Mouse (Mus musculus) hindbrain, embryonic 16.5 days (tissue): ENCODE measurements at regions not wholly inside any gene's neighbourhood (a gene's known extent, or its start where the extent isn't known, plus 50 kb on each side); places are given as distances from the start of the nearest gene placed in this dataset.

Experiments used
- ATAC-seq: fragments of 200-750 bp; cut with Nextera tagmentation; 2 replicates; pipeline ENCODE4 v1.8.0; 2017; ENCODE audit warnings: moderate TSS enrichment, moderate library complexity
- H3K27ac ChIP-seq: fragments of 300-500 bp; sonication (generic); 2 replicates; pipeline ENCODE4 v1.5.1; 2014; ENCODE audit warnings: low read depth, mild to moderate bottlenecking, control low read depth, low read length, moderate library complexity
- H3K27me3 ChIP-seq: fragments of 300-500 bp; sonication (generic); replicated peaks from 2 replicates; pipeline ENCODE4 v1.6.1; 2014; ENCODE audit warnings: low read length; ENCODE audit not compliant: control insufficient read depth, insufficient read depth
- H3K36me3 ChIP-seq: fragments of 300-500 bp; sonication (generic); 2 replicates; pipeline ENCODE4 v1.6.1; 2014; ENCODE audit warnings: mild to moderate bottlenecking, low read length, moderate library complexity, mixed read lengths; ENCODE audit not compliant: control insufficient read depth, insufficient read depth
- H3K4me1 ChIP-seq: fragments of 300-500 bp; sonication (generic); 2 replicates; pipeline ENCODE4 v1.6.1; 2014; ENCODE audit warnings: low read depth, low read length; ENCODE audit not compliant: control insufficient read depth, insufficient read depth
- H3K4me2 ChIP-seq: fragments of 300-500 bp; sonication (generic); 2 replicates; pipeline ENCODE4 v1.6.1; 2014; ENCODE audit warnings: mild to moderate bottlenecking, low read length, control low read depth, moderate library complexity
- H3K4me3 ChIP-seq: fragments of 300-500 bp; sonication (generic); 2 replicates; pipeline ENCODE4 v1.5.1; 2014; ENCODE audit warnings: mild to moderate bottlenecking, low read length, control low read depth, moderate library complexity
- H3K9ac ChIP-seq: fragments of 300-500 bp; sonication (generic); 2 replicates; pipeline ENCODE4 v1.6.1; 2014; ENCODE audit warnings: low read depth, mild to moderate bottlenecking, control low read depth, low read length, moderate library complexity
- H3K9me3 ChIP-seq: fragments of 300-500 bp; sonication (generic); 2 replicates; pipeline ENCODE4 v1.6.1; 2014; ENCODE audit warnings: mild to moderate bottlenecking, low read length, moderate library complexity; ENCODE audit not compliant: control insufficient read depth
- WGBS: fragments of 180-500 bp; shearing (Covaris S2); extraction: QIAGEN DNeasy Blood & Tissue Kit; methylation state at CpG from one replicate; pipeline ENCODE4 v1.1.7; 2014; 5-methylcytosine and 5-hydroxymethylcytosine counted together

DNA sequence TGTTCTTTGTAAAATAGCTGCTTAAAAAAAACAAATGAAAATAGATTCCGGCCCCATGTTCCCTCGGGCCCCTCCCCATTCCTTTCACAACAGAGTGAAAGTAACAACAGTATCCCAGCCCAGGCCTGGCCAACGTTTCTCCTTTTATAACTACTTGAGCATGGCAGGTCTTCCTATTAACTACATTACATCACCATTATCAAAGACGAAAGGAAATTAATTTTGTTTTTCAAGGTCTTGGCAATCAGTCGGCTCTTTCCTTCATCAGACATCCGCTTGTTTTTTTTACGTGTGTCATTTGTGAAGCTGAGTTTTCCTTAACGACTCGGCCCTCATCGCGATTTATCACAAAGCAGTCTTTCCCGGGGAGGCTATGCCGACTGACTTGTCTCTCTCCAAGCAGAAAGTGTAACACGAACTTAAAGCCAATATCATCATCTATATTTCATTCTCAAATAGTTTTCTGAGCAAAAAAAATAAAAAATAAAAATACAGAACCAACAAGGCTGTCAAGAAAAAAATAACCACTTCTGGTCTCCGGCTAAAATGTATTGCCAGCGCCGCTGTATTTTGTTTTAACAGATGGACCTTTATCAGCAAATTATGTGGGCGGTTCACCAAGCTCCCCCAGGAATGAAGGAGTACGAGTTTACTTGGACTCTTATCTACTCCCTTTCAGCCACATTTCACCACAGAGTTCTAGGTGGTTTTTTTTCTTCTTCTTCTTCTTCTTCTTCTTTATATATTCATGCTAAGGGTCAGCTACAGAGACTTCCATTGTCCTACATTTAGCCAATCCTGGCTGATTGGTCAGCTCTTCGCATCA is 89.9 kb upstream of the Cdkn3 start:
- Histone ChIP-seq H3K36me3 (no peaks in the 10 kb centered on the region), H3K27me3 (no peaks in the 10 kb centered on the region), H3K9me3 (no peaks in the 10 kb centered on the region), H3K4me3 (no peak overlapping the region), H3K4me1 (no peaks in the 10 kb centered on the region), H3K9ac (no peak overlapping the region), H3K4me2 (no peak overlapping the region), H3K27ac (no peak overlapping the region)
- ATAC-seq, result no peak
- 84% methylated on average over 20 of the region's 20 CpGs for WGBS

DNA sequence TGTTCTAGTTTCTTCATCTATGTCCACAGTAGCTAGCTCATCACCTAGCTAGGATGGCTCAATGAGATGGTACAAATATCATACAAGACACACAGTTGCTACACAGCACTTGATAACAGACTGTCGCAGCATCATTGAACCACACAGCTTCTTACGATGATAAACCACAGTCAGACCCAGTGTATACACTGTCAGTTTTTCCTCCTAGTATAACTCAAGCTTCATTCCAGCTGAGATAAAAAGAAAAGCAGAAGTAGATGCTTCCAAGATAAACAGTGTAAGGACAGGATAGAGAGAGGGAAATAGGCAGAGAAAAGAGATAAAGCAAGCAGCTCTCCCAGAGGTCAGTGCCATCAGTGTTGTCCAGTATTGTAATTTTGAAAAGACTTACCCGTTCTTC is 92.1 kb upstream of the Cdkn3 start:
- 89% methylated on average over 3 of the region's 3 CpGs for WGBS
- Histone ChIP-seq H3K9me3 (no peaks in the 10 kb centered on the region), H3K9ac (no peak overlapping the region), H3K27me3 (no peaks in the 10 kb centered on the region), H3K4me1 (no peaks in the 10 kb centered on the region), H3K27ac (no peak overlapping the region), H3K36me3 (no peaks in the 10 kb centered on the region), H3K4me3 (no peak overlapping the region), H3K4me2 (no peak overlapping the region)
- ATAC-seq, result no peak

DNA sequence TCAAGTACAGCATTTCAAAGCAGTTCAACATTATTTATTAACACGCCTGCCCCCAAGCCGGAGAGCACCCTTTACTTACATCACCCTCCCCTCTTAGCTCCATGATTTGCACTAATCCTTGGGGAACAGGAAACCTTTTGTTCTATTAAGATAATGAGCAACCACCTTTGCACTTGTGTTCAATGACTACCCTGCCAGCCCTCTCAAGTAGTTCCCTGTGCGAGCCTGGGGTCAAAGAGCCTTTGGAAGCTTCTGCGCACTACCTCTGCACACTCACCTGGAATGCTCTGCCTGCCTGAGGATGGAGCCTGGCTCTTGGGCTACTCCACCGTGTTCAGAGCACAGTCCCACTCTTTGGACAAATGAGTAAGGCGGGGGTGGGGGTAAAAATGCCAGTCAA is 96.0 kb upstream of the Cdkn3 start:
- H3K27ac ChIP-seq, result no peak overlapping the region
- H3K36me3 ChIP-seq, result no peaks in the 10 kb centered on the region
- 82% methylated on average over 6 of the region's 6 CpGs for WGBS
- no peak overlapping the region for H3K4me3 ChIP-seq
- H3K4me1 ChIP-seq, result peaks cover 12% of the 10 kb centered on the region
- no peak overlapping the region for H3K4me2 ChIP-seq
- ATAC-seq, result no peak
- no peaks in the 10 kb centered on the region for H3K27me3 ChIP-seq
- no peak overlapping the region for H3K9ac ChIP-seq
- H3K9me3 ChIP-seq, result no peaks in the 10 kb centered on the region

DNA sequence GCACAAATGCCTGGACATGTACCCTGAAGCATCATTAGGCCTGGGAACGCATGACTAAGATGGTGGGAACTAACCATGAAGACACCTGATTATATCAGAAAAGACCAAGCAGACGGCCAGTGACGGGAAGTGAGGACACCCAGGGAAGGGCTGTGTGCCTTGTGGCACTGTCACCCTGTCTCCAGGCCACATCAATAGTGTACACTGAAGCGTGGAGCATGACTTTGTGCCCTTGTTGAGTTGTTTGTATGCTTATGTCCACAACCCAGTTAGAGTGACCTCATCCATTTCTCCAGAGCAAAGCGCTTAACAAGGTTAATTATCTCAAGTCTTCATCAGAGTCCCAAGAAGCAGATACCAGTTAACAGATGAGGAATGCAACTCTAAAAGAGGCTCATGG is 96.8 kb upstream of the Cdkn3 start:
- 77% methylated on average over 5 of the region's 5 CpGs for WGBS
- H3K36me3 ChIP-seq, result no peaks in the 10 kb centered on the region
- peaks cover 12% of the 10 kb centered on the region for H3K4me1 ChIP-seq

DNA sequence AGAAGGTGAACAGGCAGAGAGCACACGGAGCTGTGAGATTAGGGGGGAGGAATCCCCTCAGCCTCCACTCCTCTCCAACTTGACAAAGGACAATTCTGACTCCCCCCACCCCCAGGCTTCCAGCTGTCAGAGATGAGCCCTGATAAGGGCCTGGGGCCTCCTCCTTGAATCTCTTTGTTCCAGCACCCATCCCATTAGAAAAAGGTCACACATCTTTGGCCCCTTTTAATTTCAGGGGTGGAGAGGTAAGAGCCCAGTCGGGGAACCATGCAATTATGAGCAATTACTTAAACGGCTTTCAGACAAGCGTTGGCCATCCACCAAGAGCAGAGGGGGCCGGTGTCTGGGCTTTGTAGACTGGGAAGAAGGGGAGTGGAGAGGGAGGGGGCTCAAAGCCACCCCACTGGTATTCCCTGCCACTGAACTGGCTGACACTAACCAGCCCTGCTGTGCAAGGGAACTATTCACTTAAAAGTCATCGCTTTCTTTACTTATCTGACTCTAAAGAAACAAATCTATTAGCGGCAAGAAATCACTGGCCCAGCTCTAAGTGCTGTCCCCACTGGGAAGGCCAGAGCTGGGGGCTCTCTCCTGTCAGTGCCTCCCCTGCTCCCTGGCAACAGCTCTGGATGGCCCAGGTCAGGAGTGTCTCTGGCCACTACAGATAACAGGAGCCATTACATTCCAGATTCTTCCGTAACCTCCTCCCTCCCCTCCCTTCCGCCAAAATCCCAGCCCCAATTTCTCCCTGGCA is 98.4 kb upstream of the Cdkn3 start:
- H3K4me3 ChIP-seq, result no peak overlapping the region
- H3K27ac ChIP-seq, result no peak overlapping the region
- H3K4me2 ChIP-seq, result no peak overlapping the region
- H3K9ac ChIP-seq, result no peak overlapping the region; the same call in 1 of the 2 replicates
- 12% methylated on average over 9 of the region's 9 CpGs for WGBS
- no peaks in the 10 kb centered on the region for H3K27me3 ChIP-seq
- peaks cover 12% of the 10 kb centered on the region for H3K4me1 ChIP-seq
- H3K36me3 ChIP-seq, result no peaks in the 10 kb centered on the region
- ATAC-seq, result peak; percentile 65; the same call in 1 of the 2 replicates
- H3K9me3 ChIP-seq, result no peaks in the 10 kb centered on the region

More for the DNA sequence above, 96.8 kb upstream of the Cdkn3 start:
- Histone ChIP-seq H3K9me3 (no peaks in the 10 kb centered on the region), H3K4me3 (no peak overlapping the region), H3K27me3 (no peaks in the 10 kb centered on the region), H3K9ac (no peak overlapping the region), H3K4me2 (no peak overlapping the region), H3K27ac (no peak overlapping the region)
- ATAC-seq, result no peak

DNA sequence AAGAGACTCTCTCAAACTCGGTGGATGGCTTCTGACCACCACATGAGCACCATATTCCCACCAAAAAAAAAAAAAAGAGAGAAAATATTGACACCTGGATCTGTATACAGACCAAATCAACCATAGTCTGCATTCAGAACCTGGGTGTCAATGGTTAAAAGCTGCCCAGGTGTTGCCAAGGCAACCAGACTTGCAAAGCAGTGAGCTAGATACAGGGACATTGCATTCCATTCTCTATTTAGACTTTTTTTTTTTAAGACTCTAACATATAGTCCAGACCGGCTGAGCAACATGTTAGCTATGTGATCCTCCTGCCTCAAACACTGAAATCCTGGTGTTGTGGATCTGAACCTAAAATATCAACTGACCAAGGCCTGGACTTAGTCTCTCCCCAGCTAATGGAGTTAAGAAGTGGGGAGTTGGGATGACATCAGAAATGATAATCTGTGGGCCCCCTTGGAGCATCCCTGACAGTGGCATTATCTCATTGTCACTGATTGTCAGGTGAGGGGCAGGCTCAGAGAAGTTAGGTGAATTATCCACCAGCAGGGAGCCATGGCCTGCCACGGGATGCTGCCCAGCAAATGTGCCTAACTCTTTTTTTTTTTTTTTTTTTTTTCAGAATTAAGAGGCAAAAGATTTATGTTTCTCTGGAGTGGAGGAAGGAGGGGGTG is 99.1 kb upstream of the Cdkn3 start:
- peaks cover 12% of the 10 kb centered on the region for H3K4me1 ChIP-seq
- H3K4me3 ChIP-seq, result no peak overlapping the region
- no peaks in the 10 kb centered on the region for H3K36me3 ChIP-seq
- H3K4me2 ChIP-seq, result no peak overlapping the region
- no peak overlapping the region for H3K9ac ChIP-seq
- peak; percentile 73 for ATAC-seq
- no peaks in the 10 kb centered on the region for H3K27me3 ChIP-seq
- 18% methylated on average over 3 of the region's 3 CpGs for WGBS
- no peak overlapping the region; the same call in 1 of the 2 replicates for H3K27ac ChIP-seq
- H3K9me3 ChIP-seq, result no peaks in the 10 kb centered on the region

DNA sequence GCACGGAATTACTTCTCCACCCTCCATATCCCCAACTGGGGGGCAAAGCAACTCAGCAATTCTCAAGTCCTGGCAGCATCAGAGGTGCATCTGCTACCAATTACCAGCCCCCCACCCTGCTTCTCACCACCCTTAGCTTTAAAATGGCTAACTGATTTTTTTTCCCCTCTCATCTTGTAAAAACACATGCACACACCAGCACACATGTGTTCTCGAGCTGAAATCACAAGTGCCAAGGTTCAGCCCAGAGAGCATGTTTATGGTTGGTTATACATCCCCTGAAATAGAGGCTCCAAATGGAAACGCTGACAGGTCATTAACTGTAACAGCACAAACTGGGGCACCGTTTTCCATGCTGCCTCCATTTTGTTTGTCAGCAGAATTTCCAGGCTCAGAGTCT is 101.0 kb upstream of the Cdkn3 start:
- no peak overlapping the region for H3K4me2 ChIP-seq
- H3K4me3 ChIP-seq, result no peak overlapping the region
- WGBS, result 57% methylated on average over 4 of the region's 4 CpGs
- no peak overlapping the region for H3K9ac ChIP-seq
- peaks cover 12% of the 10 kb centered on the region for H3K4me1 ChIP-seq
- no peaks in the 10 kb centered on the region for H3K36me3 ChIP-seq
- no peak for ATAC-seq
- H3K9me3 ChIP-seq, result no peaks in the 10 kb centered on the region
- H3K27ac ChIP-seq, result no peak overlapping the region
- H3K27me3 ChIP-seq, result no peaks in the 10 kb centered on the region

DNA sequence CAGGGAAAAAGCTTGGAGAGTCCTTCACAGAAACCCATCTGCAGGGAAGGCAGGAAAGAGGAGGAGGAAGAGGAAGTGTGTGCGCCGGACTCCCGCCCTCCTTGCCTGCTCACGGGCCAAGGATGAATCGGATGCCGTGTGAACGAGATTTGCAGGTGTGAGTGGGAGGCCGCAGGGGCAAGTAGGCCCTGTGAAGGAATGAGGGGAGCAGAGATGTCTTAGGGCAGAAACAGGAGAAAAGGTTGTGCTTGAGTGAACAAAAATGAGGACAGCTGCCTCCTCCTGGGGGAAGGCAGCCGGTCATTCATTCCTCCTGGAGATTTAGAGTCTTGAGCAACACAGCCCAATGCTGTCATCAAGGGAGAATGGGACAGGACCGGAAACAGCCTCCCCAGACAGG is 104.1 kb upstream of the Cdkn3 start:
- Histone ChIP-seq H3K9ac (no peak overlapping the region), H3K4me3 (no peak overlapping the region), H3K36me3 (no peaks in the 10 kb centered on the region), H3K27me3 (no peaks in the 10 kb centered on the region; the same call in 1 of the 2 replicates), H3K9me3 (no peaks in the 10 kb centered on the region), H3K4me1 (peaks cover under 1% of the 10 kb centered on the region; the same call in 1 of the 2 replicates), H3K27ac (no peak overlapping the region), H3K4me2 (no peak overlapping the region)
- no peak for ATAC-seq
- WGBS, result 78% methylated on average over 10 of the region's 10 CpGs
